Mouse (Mus musculus): ENCODE measurements around the gene Pagr1b.

DNA sequence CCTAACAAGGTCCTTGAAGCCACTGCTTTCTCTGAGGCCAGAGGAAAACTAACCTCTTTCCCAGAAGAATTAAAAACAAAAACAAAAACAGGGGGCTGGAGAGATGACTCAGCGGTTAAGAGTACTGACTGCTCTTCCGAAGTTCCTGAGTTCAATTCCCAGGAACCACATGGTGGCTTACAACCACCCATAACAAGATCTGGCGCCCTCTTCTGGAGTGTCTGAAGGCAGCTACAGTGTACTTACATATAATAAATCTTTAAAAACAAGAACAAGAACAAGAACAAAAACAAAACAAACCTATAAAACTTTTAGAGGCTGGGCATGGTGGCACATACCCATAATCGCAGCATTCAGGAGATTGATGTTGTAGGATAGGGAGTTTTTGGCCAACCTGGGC, 19.8 kb downstream of the Pagr1b start:
- TF ChIP-seq POLR2A (IDR thresholded peaks at IDR 0.05; ENCODE audit: control insufficient read depth, low read depth, low read length) = no peak
- no peak for TF ChIP-seq CTCF (IDR thresholded peaks at IDR 0.05; ENCODE audit: control insufficient read depth, insufficient read depth, insufficient replicate concordance, low read depth, low read length)
